Mouse (Mus musculus): ENCODE measurements around the gene Ube2q2. TPM values are rescaled to one million over a fixed set of nuclear protein-coding genes. Genes with fewer than 3 reads are reported as not detected.
"Not testable (repeated sequence)": the region's sequence is repeated elsewhere in the genome, so short reads cannot be mapped to it uniquely, and the experiment has no call there.

Ube2q2 gene
- polyA plus RNA-seq, 1 experiment from 2014 or later = 17.0 TPM

DNA sequence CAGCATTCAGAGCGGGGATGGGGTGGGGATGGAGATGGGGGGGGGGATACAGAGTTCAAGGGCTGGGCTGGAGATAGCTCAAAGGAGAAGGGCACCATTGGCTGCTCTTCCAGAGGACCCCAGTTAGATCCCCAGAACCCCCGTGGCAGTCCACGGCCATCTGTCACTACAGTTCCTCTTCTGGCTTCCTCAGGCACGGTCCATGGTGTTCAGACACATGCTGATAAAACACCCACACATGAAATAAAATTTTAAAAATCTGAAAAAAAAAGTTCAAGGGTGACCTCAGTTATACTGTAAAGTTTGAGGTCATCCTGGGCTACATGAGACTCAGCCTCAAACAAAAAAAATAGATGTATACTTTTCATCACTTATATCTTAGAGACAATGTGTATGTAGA, 99.8 kb downstream of the Ube2q2 start:
- Histone ChIP-seq H3K4me3 (ENCODE audit: low read depth, low read length) (no peak overlapping the region), H3K27me3 (replicated peaks; ENCODE audit: control insufficient read depth, insufficient read depth, low read length) (no peaks in the 10 kb centered on the region), H3K9me3 (ENCODE audit: control insufficient read depth) (no peaks in the 10 kb centered on the region), H3K36me3 (ENCODE audit: control insufficient read depth, insufficient read depth) (no peaks in the 10 kb centered on the region), H3K4me1 (replicated peaks; ENCODE audit: control insufficient read depth, insufficient read depth, low read length) (no peaks in the 10 kb centered on the region), H3K27ac (ENCODE audit: low read depth, low read length) (0 out of 2 replicates have a peak overlapping the region, but pooled peaks have one; percentile 46), H3K9ac (ENCODE audit: low read depth, low read length) (no peak overlapping the region), H3K4me2 (replicated peaks; ENCODE audit: low read depth) (no peak overlapping the region)
- TF ChIP-seq CTCF (IDR thresholded peaks at IDR 0.05; ENCODE audit: low read depth) = no peak
- WGBS = 86% methylated on average over 4 of the region's 4 CpGs
- no peak for ATAC-seq

DNA sequence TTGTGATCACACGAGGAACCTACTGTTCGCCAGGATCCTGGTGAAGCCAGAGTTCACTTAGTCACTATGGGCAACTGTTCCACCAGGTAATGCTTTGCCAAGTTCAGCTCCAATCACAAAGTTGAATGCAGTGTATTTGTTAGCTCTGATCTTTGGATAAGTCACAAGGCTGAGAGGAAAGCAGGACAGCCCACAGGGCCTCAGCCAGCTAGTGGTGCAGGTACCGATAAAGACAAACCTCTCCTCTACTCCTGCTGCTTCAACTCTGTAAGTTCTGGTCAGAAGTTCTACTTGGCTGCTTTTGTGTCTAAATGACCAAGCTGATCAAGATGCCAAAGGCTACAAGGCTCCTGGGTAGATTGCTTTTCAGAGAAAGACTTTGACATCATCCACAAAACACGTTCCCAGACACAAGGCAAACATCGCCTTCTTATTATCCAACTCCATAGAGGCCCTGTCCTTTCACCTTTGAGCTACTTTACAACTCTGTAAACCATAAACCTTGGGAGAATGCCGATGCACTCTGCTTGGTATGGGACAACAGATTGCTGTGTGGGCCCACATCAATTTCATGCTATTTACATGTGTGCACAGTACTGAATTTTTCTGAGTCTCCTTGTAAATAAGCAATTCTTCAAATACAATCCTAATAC, 102.1 kb downstream of the Ube2q2 start:
- Histone ChIP-seq H3K4me1 (replicated peaks; ENCODE audit: control insufficient read depth, insufficient read depth, low read length) (no peaks in the 10 kb centered on the region), H3K9me3 (ENCODE audit: control insufficient read depth) (no peaks in the 10 kb centered on the region), H3K9ac (ENCODE audit: low read depth, low read length) (no peak overlapping the region), H3K4me3 (ENCODE audit: low read depth, low read length) (no peak overlapping the region), H3K36me3 (ENCODE audit: control insufficient read depth, insufficient read depth) (no peaks in the 10 kb centered on the region), H3K27ac (ENCODE audit: low read depth, low read length) (peak overlapping the region; percentile 91), H3K27me3 (replicated peaks; ENCODE audit: control insufficient read depth, insufficient read depth, low read length) (no peaks in the 10 kb centered on the region), H3K4me2 (replicated peaks; ENCODE audit: low read depth) (no peak overlapping the region)
- WGBS = 41% methylated on average over 6 of the region's 6 CpGs
- peak; percentile 95 for ATAC-seq
- no peak for TF ChIP-seq CTCF (IDR thresholded peaks at IDR 0.05; ENCODE audit: low read depth)

DNA sequence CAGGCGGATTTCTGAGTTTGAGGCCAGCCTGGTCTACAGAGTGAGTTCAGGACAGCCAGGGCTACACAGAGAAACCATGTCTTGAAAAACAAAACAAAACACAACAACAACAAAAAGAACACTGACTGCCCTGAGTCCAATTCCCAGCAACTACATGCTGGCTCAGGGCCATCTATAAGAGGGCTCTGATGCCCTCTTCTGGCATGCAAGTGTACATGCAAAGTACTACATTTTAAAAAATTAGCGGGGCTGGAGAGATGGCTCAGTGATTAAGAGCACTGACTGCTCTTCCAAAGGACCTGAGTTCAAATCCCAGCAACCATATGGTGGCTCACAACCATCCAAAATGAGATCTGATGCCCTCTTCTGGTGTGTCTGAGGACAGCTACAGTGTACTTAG, 103.4 kb downstream of the Ube2q2 start:
- peak; percentile 69 for TF ChIP-seq CTCF (IDR thresholded peaks at IDR 0.05; ENCODE audit: low read depth)
- ATAC-seq; H3K4me1 ChIP-seq (replicated peaks; ENCODE audit: control insufficient read depth, insufficient read depth, low read length); H3K4me2 ChIP-seq (replicated peaks; ENCODE audit: low read depth); H3K9ac ChIP-seq (ENCODE audit: low read depth, low read length); H3K27ac ChIP-seq (ENCODE audit: low read depth, low read length); H3K27me3 ChIP-seq (replicated peaks; ENCODE audit: control insufficient read depth, insufficient read depth, low read length); H3K36me3 ChIP-seq (ENCODE audit: control insufficient read depth, insufficient read depth); H3K4me3 ChIP-seq (ENCODE audit: low read depth, low read length); H3K9me3 ChIP-seq (ENCODE audit: control insufficient read depth): not testable (repeated sequence)
- 64% methylated on average over 2 of the region's 2 CpGs for WGBS

DNA sequence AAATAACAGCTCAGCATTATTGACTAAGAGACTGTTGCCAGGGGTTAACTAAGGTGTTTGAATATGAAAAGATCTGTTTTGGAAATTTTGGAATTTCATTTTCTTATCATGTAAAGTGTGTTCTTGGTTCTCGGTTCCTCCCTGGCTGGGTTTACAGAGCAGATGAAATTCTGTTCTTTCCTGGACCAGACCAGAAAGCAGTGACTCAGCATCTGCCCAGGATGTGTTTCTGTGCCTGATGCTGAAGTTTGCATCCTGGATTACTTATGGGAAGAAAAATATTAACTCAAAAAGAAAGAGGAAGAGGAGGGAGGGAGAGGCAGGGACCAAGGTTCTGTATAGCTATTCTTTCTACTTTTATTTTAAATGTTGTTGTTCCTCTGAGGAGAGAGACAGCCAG, 105.2 kb downstream of the Ube2q2 start:
- H3K9me3 ChIP-seq (ENCODE audit: control insufficient read depth) = no peaks in the 10 kb centered on the region
- 75% methylated on average over 1 of the region's 1 CpGs for WGBS
- H3K27me3 ChIP-seq (replicated peaks; ENCODE audit: control insufficient read depth, insufficient read depth, low read length) = no peaks in the 10 kb centered on the region
- H3K36me3 ChIP-seq (ENCODE audit: control insufficient read depth, insufficient read depth) = no peaks in the 10 kb centered on the region
- ATAC-seq = no peak
- no peak overlapping the region for H3K4me2 ChIP-seq (replicated peaks; ENCODE audit: low read depth)
- no peak overlapping the region for H3K27ac ChIP-seq (ENCODE audit: low read depth, low read length)
- H3K4me1 ChIP-seq (replicated peaks; ENCODE audit: control insufficient read depth, insufficient read depth, low read length) = no peaks in the 10 kb centered on the region
- no peak for TF ChIP-seq CTCF (IDR thresholded peaks at IDR 0.05; ENCODE audit: low read depth)
- H3K9ac ChIP-seq (ENCODE audit: low read depth, low read length) = no peak overlapping the region
- H3K4me3 ChIP-seq (ENCODE audit: low read depth, low read length) = no peak overlapping the region

- no peak for ATAC-seq
- no peak for TF ChIP-seq CTCF (IDR thresholded peaks at IDR 0.05; ENCODE audit: low read depth)
- Histone ChIP-seq H3K36me3 (ENCODE audit: control insufficient read depth, insufficient read depth) (no peaks in the 10 kb centered on the region), H3K9ac (ENCODE audit: low read depth, low read length) (no peak overlapping the region), H3K4me1 (replicated peaks; ENCODE audit: control insufficient read depth, insufficient read depth, low read length) (no peaks in the 10 kb centered on the region), H3K27ac (ENCODE audit: low read depth, low read length) (no peak overlapping the region), H3K4me3 (ENCODE audit: low read depth, low read length) (no peak overlapping the region), H3K9me3 (ENCODE audit: control insufficient read depth) (no peaks in the 10 kb centered on the region), H3K27me3 (replicated peaks; ENCODE audit: control insufficient read depth, insufficient read depth, low read length) (no peaks in the 10 kb centered on the region), H3K4me2 (replicated peaks; ENCODE audit: low read depth) (no peak overlapping the region)
- WGBS = 95% methylated on average over 5 of the region's 5 CpGs
These were observed 106.4 kb downstream of the Ube2q2 start for GRCm38 (mm10) chr9:55255056-55255455.

DNA sequence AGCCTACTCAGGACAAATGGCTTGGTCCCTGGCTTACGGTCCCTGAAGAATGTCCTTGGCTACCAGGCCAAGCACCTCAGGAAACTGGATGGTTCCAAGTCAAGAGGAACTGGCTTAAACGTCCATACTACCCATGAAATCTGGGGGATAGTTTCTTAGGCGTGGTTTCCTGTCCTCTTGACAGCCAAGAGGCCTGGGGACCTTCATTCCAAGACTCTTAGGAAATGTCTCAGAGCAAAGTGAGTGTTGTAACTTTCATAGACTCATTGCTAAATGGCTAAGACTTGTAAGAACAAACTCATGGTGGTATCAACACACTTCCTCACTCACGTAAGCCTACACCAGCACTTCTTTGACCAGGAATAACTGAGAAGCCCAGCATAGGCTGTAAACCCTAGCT, 107.0 kb downstream of the Ube2q2 start:
- no peak for ATAC-seq
- Histone ChIP-seq H3K9me3 (ENCODE audit: control insufficient read depth) (no peaks in the 10 kb centered on the region), H3K4me2 (replicated peaks; ENCODE audit: low read depth) (no peak overlapping the region), H3K27ac (ENCODE audit: low read depth, low read length) (no peak overlapping the region), H3K4me3 (ENCODE audit: low read depth, low read length) (no peak overlapping the region), H3K27me3 (replicated peaks; ENCODE audit: control insufficient read depth, insufficient read depth, low read length) (no peaks in the 10 kb centered on the region), H3K9ac (ENCODE audit: low read depth, low read length) (no peak overlapping the region), H3K36me3 (ENCODE audit: control insufficient read depth, insufficient read depth) (no peaks in the 10 kb centered on the region), H3K4me1 (replicated peaks; ENCODE audit: control insufficient read depth, insufficient read depth, low read length) (no peaks in the 10 kb centered on the region)
- TF ChIP-seq CTCF (IDR thresholded peaks at IDR 0.05; ENCODE audit: low read depth) = no peak
- 60% methylated on average over 4 of the region's 4 CpGs for WGBS

DNA sequence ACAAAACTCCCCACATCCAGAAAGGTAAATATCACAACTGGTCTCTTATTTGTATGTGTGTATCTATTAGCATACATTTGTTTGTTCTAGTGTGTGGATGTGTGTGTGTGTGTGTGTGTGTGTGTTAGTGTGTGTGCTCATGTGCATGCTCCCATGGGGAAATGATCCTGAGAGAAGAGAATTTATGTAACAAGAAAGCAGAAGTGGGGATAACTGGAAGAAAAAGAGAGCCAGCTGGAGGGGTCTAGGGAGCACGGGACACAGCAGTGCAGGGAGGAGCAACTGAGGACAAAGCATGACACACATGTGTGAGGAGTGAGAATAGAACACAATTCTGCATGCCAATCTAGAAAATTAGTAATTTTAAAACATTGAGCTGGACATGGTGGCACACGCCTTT, 108.5 kb downstream of the Ube2q2 start:
- H3K36me3 ChIP-seq (ENCODE audit: control insufficient read depth, insufficient read depth) = no peaks in the 10 kb centered on the region
- no peak for TF ChIP-seq CTCF (IDR thresholded peaks at IDR 0.05; ENCODE audit: low read depth)
- 88% methylated on average over 2 of the region's 2 CpGs for WGBS
- H3K27ac ChIP-seq (ENCODE audit: low read depth, low read length) = no peak overlapping the region
- no peaks in the 10 kb centered on the region for H3K27me3 ChIP-seq (replicated peaks; ENCODE audit: control insufficient read depth, insufficient read depth, low read length)
- no peak for ATAC-seq
- no peak overlapping the region for H3K9ac ChIP-seq (ENCODE audit: low read depth, low read length)
- no peaks in the 10 kb centered on the region for H3K4me1 ChIP-seq (replicated peaks; ENCODE audit: control insufficient read depth, insufficient read depth, low read length)
- H3K4me2 ChIP-seq (replicated peaks; ENCODE audit: low read depth) = no peak overlapping the region
- no peaks in the 10 kb centered on the region for H3K9me3 ChIP-seq (ENCODE audit: control insufficient read depth)
- no peak overlapping the region for H3K4me3 ChIP-seq (ENCODE audit: low read depth, low read length)

Other genes with a start within 250 kb of the Ube2q2 start
- 1.1 and 1.2 TPM in 2 replicates for gene Hykk, start 231.6 kb upstream of the Ube2q2 start, polyA plus RNA-seq (2015; fragmentation: Nextera tagmentation; extraction: Ambion mirVana)
- 239 and 257 TPM in 2 replicates for gene Psma4, start 198.1 kb upstream of the Ube2q2 start, polyA plus RNA-seq (2015; fragmentation: Nextera tagmentation; extraction: Ambion mirVana)
- gene AY074887, start 197.9 kb upstream of the Ube2q2 start, polyA plus RNA-seq (2015; fragmentation: Nextera tagmentation; extraction: Ambion mirVana) = 0.41 and 0.47 TPM in 2 replicates
- 1.0 and 1.3 TPM in 2 replicates for gene Chrna5, start 168.0 kb upstream of the Ube2q2 start, polyA plus RNA-seq (2015; fragmentation: Nextera tagmentation; extraction: Ambion mirVana)
- 5.3 and 5.4 TPM in 2 replicates for gene Chrna3, start 122.3 kb upstream of the Ube2q2 start, polyA plus RNA-seq (2015; fragmentation: Nextera tagmentation; extraction: Ambion mirVana)
- 2.3 and 3.1 TPM in 2 replicates for gene Chrnb4, start 100.1 kb upstream of the Ube2q2 start, polyA plus RNA-seq (2015; fragmentation: Nextera tagmentation; extraction: Ambion mirVana)
- gene Fbxo22, start 60.1 kb downstream of the Ube2q2 start, polyA plus RNA-seq (2015; fragmentation: Nextera tagmentation; extraction: Ambion mirVana) = 36.5 and 38.1 TPM in 2 replicates
- gene Nrg4, start 178.0 kb downstream of the Ube2q2 start, polyA plus RNA-seq (2015; fragmentation: Nextera tagmentation; extraction: Ambion mirVana) = 4.5 and 4.9 TPM in 2 replicates
- 0.16 and 0.21 TPM in 2 replicates for gene Tmem266, start 178.1 kb downstream of the Ube2q2 start, polyA plus RNA-seq (2015; fragmentation: Nextera tagmentation; extraction: Ambion mirVana)